Mouse (Mus musculus) frontal cortex, postnatal 10 days (tissue): ENCODE measurements around the gene Upp1.

ENCODE experiments used
- DNase-seq, 2 experiments: peaks; one replicate each; pipeline ENCODE4 v3.0.0; 2022; ENCODE audit warnings: low spot score in 2 of 2, mixed read lengths in 1 of 2

The Upp1 gene

DNA sequence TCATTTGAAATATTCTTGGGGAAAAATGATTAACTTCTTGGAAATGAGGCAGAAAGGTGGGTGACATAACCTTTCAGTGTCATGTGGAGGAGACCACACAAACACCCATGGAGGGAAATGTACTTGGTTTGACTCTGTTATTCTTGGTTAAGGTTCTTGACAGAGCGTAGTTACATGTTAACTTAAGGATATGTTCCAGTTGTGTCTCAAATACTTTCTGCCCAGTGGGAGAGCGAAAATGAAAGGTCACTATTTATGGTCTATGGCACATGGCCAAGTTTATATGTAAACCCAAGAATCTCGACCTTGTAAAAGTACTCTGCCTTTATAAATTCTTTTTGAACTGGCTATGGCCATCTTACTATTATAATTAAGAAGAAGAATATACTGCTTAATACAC is 42.0 kb downstream of the Upp1 start:
- no peak for DNase-seq

DNA sequence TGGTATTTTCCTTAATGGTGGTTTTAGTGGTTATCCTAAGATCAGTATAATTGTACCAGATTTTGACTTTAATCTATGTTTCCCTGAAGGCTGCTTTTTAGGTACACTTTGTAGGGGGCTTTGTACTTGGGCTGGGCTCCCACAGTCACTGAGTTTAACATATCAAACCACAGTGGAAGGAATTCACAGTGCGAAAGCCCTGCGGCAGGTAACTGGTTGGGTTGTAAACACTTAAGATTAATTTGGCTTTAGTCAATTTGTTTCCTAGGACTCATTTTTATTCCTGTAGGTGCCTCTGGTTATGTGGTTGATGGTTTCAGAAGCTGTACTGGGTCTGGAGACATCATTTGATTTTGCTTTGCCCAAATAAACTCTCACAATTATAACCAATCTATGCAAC is 49.4 kb downstream of the Upp1 start:
- no peak for DNase-seq

DNA sequence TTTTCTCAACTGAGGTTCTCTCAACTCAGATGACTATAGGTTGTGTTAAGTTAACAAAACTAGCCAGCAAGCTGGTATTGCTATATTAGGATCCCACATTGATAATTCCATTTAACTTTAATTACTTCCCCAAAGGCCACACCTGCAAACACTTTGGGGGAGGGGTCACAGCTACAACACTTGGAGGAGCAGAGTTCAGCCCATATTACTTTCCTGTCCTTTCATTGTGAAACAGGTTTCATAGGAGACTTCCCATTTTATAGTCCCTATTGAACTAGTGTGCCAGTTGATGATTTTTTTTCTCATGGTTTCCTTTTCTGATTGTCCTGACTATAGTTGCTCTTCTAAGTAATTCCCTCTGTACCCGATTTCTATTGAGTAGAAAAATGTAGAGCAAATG is 63.6 kb downstream of the Upp1 start:
- no peak for DNase-seq
